Mouse (Mus musculus) retina, postnatal 7 days (tissue): ENCODE results near the gene Ptpre.

Experiments
- DNase-seq: peaks from one replicate; pipeline ENCODE4 v3.0.0-alpha.2; 2012; ENCODE audit warnings: low read depth, low spot score

Gene Ptpre

DNA sequence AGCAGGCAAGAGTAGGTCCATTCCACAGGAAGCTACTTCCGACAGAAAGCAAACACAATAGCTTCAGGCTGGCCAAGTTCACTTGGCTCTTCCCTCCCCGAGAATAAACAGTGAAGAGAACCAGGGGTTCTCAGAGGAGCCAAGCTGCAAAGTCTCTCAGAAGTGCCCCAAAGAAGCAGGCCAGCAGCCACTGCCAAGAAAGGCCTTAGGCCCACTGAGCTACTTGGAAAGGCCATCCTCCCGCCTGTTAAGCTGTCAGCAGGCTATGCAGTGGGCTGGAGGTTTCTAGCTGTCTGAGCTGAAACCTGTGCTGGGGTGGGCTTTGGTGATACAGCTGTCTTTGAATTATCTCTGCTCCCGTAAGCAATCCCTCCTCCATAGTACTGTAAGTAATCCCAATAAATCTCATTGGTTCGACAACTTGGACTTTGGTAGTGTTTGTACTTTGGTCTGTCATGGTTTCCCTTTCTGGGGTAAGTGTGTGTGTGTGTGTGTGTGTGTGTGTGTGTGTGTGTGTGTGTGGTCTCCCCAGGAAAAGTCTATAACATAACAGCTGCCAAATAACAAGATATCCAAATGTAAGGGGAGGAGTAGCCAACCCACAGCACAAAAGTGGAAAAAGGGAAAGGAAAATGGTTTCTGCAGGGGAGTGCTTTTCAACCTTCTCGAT is 186.5 kb downstream of the Ptpre start:
- no peak for DNase-seq

- DNase-seq, result no peak
These were observed 189.4 kb downstream of the Ptpre start for GRCm38 (mm10) chr7:135726707-135727106.

DNA sequence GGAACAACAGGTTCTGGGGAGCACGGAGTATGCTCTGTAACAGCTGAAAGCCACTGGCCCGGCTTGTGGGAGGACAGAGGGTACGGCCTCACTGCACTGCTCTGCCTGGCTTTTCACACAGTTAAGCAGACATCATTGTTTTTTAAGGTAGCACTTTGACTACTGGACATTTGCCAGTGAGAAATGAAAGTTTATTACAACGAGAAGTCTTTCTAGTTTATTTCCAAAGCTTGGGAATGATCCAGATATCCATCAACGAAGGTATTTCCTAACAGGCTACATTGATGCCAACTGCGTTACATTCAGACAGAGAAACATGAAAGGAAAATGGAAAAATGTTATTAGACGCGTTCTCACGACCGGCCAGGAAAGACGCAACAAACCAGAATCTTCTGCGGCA is 190.8 kb downstream of the Ptpre start:
- no peak for DNase-seq

DNA sequence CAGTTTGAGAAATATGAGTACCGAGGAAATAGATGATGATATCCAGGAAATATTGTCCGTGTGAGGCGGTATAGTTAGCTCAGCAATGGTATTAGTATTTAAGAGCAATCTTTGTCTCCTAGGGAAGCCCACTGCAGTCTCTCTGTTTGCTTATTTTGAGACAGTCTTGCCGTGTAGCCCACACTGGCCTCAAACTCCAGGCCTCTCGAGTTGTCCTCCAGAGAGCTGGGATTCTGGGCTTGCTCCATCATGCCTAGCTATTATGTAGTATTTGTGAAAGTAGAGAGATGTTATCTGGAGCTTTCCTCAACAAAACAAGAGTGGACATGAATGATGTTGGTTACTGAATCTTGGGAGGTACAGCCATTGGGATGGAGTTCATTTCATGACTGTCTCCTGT is 197.1 kb downstream of the Ptpre start:
- no peak for DNase-seq

DNA sequence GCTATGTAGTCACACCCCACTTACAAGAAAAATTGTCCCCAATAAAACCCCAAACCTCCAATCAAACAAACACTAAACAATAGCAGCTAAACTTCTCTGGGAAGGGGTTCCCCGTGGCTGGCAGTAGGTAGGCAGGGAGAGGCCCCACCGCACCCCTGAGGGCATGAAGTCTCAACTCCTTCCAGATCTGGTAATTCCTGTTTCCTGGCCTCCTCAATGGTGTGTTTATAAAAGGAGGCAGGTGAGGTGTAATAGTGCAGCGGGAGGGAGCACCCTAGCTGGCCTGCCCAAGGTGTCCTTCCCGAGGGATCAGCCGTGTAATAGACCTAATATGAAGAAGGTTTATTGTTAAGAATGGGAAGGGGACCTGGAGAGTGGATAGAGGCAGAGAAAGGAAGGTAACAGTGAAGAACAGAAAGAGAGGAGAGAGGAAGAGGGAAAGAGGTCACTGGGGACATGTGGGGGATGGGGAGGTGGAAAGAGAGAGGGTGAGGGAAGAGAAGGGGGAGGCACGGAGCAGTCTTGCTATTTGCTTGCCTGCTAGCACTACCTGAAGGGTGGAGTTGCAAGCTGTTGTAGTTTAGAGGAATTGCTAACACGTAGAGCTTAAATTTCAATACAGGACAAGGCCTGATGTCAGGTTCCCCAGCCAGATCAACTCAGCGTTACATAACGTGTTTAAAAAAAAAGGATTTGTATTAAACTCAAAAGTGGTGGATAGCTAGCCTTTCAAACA is 197.8 kb downstream of the Ptpre start:
- no peak for DNase-seq
